ENCODE assay signal across 20 mouse cellular contexts in the genomic region with DNA sequence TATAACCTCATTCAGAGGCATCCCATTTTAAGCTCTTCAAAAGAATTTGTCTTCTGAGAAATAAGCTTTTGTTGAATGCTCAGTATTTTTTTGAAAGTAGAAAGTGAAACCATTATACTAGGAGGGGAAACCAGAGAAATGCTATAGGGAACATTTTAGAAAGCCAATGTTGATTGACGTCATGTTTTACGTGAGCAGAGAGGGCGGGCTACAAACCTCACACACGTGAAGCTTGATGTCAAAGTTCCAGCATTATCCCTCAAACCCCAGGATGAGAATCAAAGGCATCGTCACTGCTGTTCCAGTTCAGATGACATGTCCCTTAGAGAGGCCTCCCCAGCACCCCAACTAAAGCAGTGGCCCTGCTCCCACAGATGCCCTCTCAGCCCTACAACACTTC.
DNase-seq lines count a peak whose midpoint lies in the region; ATAC-seq and TF ChIP-seq lines count a peak whose summit lies in the region.
"Had no signal": no experiment of that assay in that cellular context is flagged by ENCODE, and none has a peak within 500 bp of the region (broad histone marks: within the 10 kb centered on the region; RNA-seq: fewer than 3 reads in every experiment).

No protein-coding gene starts in this region.

- no peak overlapping the region for H3K4me3 ChIP-seq in thymus, adult 2 months (ENCODE audit: control insufficient read depth, insufficient read depth, low read length)
- H3K4me3 ChIP-seq in brown adipose tissue, adult 24 weeks (ENCODE audit: insufficient read depth, low read depth, low read length) = no peak overlapping the region
- H3K4me3 ChIP-seq: heart, embryonic 10.5 days; myocyte had no signal

- peaks cover 29% of the 10 kb centered on the region for H3K36me3 ChIP-seq in thymus, adult 2 months (ENCODE audit: control insufficient read depth, insufficient read depth, low read length)

- peaks cover 5% of the 10 kb centered on the region for H3K4me1 ChIP-seq in thymus, adult 2 months (replicated peaks; ENCODE audit: control insufficient read depth, insufficient read depth, low read length)
- H3K4me1 ChIP-seq in brown adipose tissue, adult 24 weeks (ENCODE audit: control insufficient read depth, insufficient read depth, insufficient read length, low read length) = peaks cover 5% of the 10 kb centered on the region
- H3K4me1 ChIP-seq: heart, embryonic 10.5 days had no signal

- no peak for TF ChIP-seq POLR2A in thymus, adult 2 months (IDR thresholded peaks at IDR 0.05; ENCODE audit: control insufficient read depth, extremely low read depth, insufficient read depth, low read length, poor library complexity)

- no peaks in the 10 kb centered on the region for H3K27me3 ChIP-seq in thymus, adult 2 months (ENCODE audit: control insufficient read depth, insufficient read depth, low read length)
- H3K27me3 ChIP-seq: megakaryocyte, embryonic 14.5 days had no signal

- no peak for DNase-seq in thymus, adult 2 months
- DNase-seq in thymus, postnatal 14 days = no peak
- no peak for DNase-seq in left cerebral cortex, adult 9 months (ENCODE audit: low spot score in 2 of 2)
- DNase-seq in lung, postnatal 14 days = no peak
- DNase-seq in left cerebral cortex, postnatal 36 days (ENCODE audit: low spot score in 2 of 2) = no peak
- DNase-seq: cerebellum, adult 9-10 months; forebrain, postnatal 0 days; kidney, adult 8-10 months; kidney, postnatal 25 days; left cerebral cortex, postnatal 4 days; midbrain, embryonic 14.5 days; right cerebral cortex, postnatal 4 days; thymus, postnatal 36 days had no signal

- peak overlapping the region; percentile 41; the same call in 1 of the 2 replicates for H3K27ac ChIP-seq in thymus, adult 2 months (ENCODE audit: control insufficient read depth, insufficient read depth, low read length)
- H3K27ac ChIP-seq in brown adipose tissue, adult 24 weeks (replicated peaks; ENCODE audit: low read depth, low read length) = peak overlapping the region; percentile 32; the same call in 1 of the 2 replicates
- H3K27ac ChIP-seq: heart, embryonic 10.5 days; liver, embryonic 14.5 days had no signal

- 0 out of 2 replicates have a peak, but pooled peaks have one; percentile 20 for ATAC-seq in megakaryocyte progenitor cell, adult 5-6 weeks (replicated peaks; ENCODE audit: poor library complexity)
- ATAC-seq: forebrain, postnatal 0 days; lung, postnatal 0 days had no signal

- TF ChIP-seq CTCF in thymus, adult 2 months (IDR thresholded peaks at IDR 0.05; ENCODE audit: borderline replicate concordance, control insufficient read depth, extremely low read depth, insufficient read depth, low read length, poor library complexity) = no peak

- intact Hi-C loops in left cerebral cortex, postnatal 36 days (cut with DNase I) = no loop called here

- 51% methylated on average over 5 of the region's 5 CpGs for WGBS in thymus, adult 2 months
